Mouse (Mus musculus): ENCODE results near the gene Donson.
"Not testable (repeated sequence)": the region's sequence is repeated elsewhere in the genome, so short reads cannot be mapped to it uniquely, and the experiment has no call there.

The Donson gene

GRCm38 (mm10) chr16:91688023-91688618, 449 bp downstream of the Donson start:
- DNase-seq (ENCODE audit: low read depth, low spot score), result peak; percentile 36

- DNase-seq (ENCODE audit: low read depth, low spot score), result no peak
Observed at GRCm38 (mm10) chr16:91686369-91686768, 2.2 kb downstream of the Donson start.

- DNase-seq (ENCODE audit: low read depth, low spot score), result no peak
Observed at GRCm38 (mm10) chr16:91685526-91685925, 3.0 kb downstream of the Donson start.

GRCm38 (mm10) chr16:91680656-91681055, 7.9 kb downstream of the Donson start:
- no peak for DNase-seq (ENCODE audit: low read depth, low spot score)

- DNase-seq (ENCODE audit: low read depth, low spot score), result no peak
Observed at GRCm38 (mm10) chr16:91678147-91678911, 10.2 kb downstream of the Donson start.

- no peak for DNase-seq (ENCODE audit: low read depth, low spot score)
Observed at GRCm38 (mm10) chr16:91674500-91674899, 14.1 kb downstream of the Donson start.

- DNase-seq (ENCODE audit: low read depth, low spot score), result no peak
Observed at GRCm38 (mm10) chr16:91663795-91664194, 24.8 kb downstream of the Donson start.

GRCm38 (mm10) chr16:91662336-91662735, 26.2 kb downstream of the Donson start:
- no peak for DNase-seq (ENCODE audit: low read depth, low spot score)

GRCm38 (mm10) chr16:91661397-91661796, 27.2 kb downstream of the Donson start:
- no peak for DNase-seq (ENCODE audit: low read depth, low spot score)

GRCm38 (mm10) chr16:91659798-91660197, 28.8 kb downstream of the Donson start:
- DNase-seq (ENCODE audit: low read depth, low spot score), result no peak

GRCm38 (mm10) chr16:91658471-91658870, 30.1 kb downstream of the Donson start:
- DNase-seq (ENCODE audit: low read depth, low spot score), result no peak

- no peak for DNase-seq (ENCODE audit: low read depth, low spot score)
Observed at GRCm38 (mm10) chr16:91657285-91657684, 31.3 kb downstream of the Donson start.

- DNase-seq (ENCODE audit: low read depth, low spot score), result no peak
Observed at GRCm38 (mm10) chr16:91655285-91655684, 33.3 kb downstream of the Donson start.

GRCm38 (mm10) chr16:91652191-91652590, 36.4 kb downstream of the Donson start:
- DNase-seq (ENCODE audit: low read depth, low spot score), result no peak

GRCm38 (mm10) chr16:91649781-91650180, 38.8 kb downstream of the Donson start:
- no peak for DNase-seq (ENCODE audit: low read depth, low spot score)

GRCm38 (mm10) chr16:91649246-91649645, 39.3 kb downstream of the Donson start:
- DNase-seq (ENCODE audit: low read depth, low spot score), result peak; percentile 38

GRCm38 (mm10) chr16:91648220-91648550, 40.4 kb downstream of the Donson start:
- peak; percentile 77 for DNase-seq (ENCODE audit: low read depth, low spot score)

- peak; percentile 98 for DNase-seq (ENCODE audit: low read depth, low spot score)
Observed at GRCm38 (mm10) chr16:91647461-91648219, 40.9 kb downstream of the Donson start, which contains the start of gene Son. Gene Son, plus strand, starts transcription at chr16:91647506.

- DNase-seq (ENCODE audit: low read depth, low spot score), result peak; percentile 91
Observed at GRCm38 (mm10) chr16:91646681-91647419, 41.7 kb downstream of the Donson start, which contains the start of gene Gart. Gene Gart, minus strand, starts transcription at chr16:91646952.

- DNase-seq (ENCODE audit: low read depth, low spot score), result peak; percentile 79
Observed at GRCm38 (mm10) chr16:91645995-91646602, 42.5 kb downstream of the Donson start.

- DNase-seq (ENCODE audit: low read depth, low spot score), result not testable (repeated sequence)
Observed at GRCm38 (mm10) chr16:91645420-91645819, 43.1 kb downstream of the Donson start.
